Mouse (Mus musculus) neural tube, postnatal 0 days (tissue): Measurements from ENCODE around the gene Smok2a. TPM values are rescaled to one million over a fixed set of nuclear protein-coding genes. Genes with fewer than 3 reads are reported as not detected.

Source experiments
- polyA plus RNA-seq: library from polyadenylated mRNA; unstranded; fragments of >200 nt; fragmentation: Nextera tagmentation; extraction: Ambion mirVana; gene quantifications from 2 replicates; pipeline ENCODE4 v1.2.1, GENCODE M21; 2015

Gene Smok2a
- not detected in 2 replicates for polyA plus RNA-seq

GRCm38 (mm10) chr17:13220888-13221287 lies at the start of gene Smok2a:
Smok2a (plus strand) TSS chr17:13221188.

GRCm38 (mm10) chr17:13229957-13230356 lies 9.0 kb downstream of the Smok2a start, which contains the start of gene Smok2b:
Smok2b (plus strand) TSS chr17:13230257.

Other genes with a start within 250 kb of the Smok2a start
- gene Wtap, start 227.0 kb upstream of the Smok2a start, polyA plus RNA-seq, result 103 and 110 TPM in 2 replicates
- 154 and 159 TPM in 2 replicates for gene Sod2, start 214.3 kb upstream of the Smok2a start, polyA plus RNA-seq
- gene Gpr31b, start 168.9 kb upstream of the Smok2a start, polyA plus RNA-seq, result 0.18 and 0.33 TPM in 2 replicates
- gene Tcp10b, start 160.1 kb upstream of the Smok2a start, polyA plus RNA-seq, result 0.52 and 0.55 TPM in 2 replicates
- 0.08 TPM in 1 of 2 replicates, not detected in the other for gene Unc93a, start 89.4 kb upstream of the Smok2a start, polyA plus RNA-seq
- gene Smok2b, start 9.1 kb downstream of the Smok2a start, polyA plus RNA-seq, result not detected in 2 replicates
- 0.14 TPM in 1 of 2 replicates, not detected in the other for gene Tcp10c, start 133.4 kb downstream of the Smok2a start, polyA plus RNA-seq